Comparison of ENCODE assay signal across 22 mouse cellular contexts in the genomic region with DNA sequence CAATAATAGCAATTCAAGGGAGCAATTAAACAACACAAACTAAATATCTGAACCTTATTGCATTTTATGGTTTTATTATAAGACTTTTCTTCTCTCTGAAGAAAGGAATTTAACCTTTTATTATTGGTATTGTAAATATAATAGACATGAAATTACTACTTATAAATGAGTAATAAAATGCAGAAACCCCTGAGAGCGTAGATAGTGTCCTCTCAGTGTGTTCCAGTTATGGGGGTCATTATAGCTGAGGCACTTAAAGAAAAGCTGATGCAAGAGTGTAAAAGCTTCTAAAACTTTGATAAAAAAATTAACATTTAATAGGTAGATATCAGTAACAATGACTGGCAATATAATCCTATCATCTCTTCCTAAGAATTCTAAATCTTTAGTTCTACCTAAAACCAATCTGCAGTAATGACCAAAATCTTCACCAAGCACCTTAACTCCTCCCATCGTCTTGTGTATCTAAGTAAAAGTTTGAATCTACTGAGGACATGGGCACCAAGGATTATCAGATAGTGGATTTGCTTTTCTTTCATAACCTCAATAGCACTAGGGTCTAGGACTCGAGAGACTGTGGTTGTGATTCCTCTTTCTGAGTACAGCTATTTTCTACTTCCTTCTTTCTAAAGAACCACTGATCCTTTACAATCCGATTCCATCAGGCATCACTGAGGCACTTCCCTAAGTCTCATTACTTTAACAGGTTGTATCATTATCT. TPM values are rescaled to one million over a fixed set of nuclear protein-coding genes. Genes with fewer than 3 reads are reported as not detected.
DNase-seq lines count a peak whose midpoint lies in the region; ATAC-seq and TF ChIP-seq lines count a peak whose summit lies in the region.
"Had no signal": no experiment of that assay in that cellular context is flagged by ENCODE, and none has a peak within 500 bp of the region (broad histone marks: within the 10 kb centered on the region; RNA-seq: fewer than 3 reads in every experiment).

No protein-coding gene starts in this region.

- WGBS in intestine, embryonic 15.5 days: 63% methylated on average over 4 of the region's 4 CpGs
- 39% methylated on average over 4 of the region's 4 CpGs for WGBS in intestine, postnatal 0 days
- 62% methylated on average over 4 of the region's 4 CpGs for WGBS in intestine, embryonic 16.5 days
- 82% methylated on average over 4 of the region's 4 CpGs for whole genome bisulfite sequencing in midbrain, embryonic 14.5 days
- WGBS in hindbrain, embryonic 12.5 days: 88% methylated on average over 4 of the region's 4 CpGs

- H3K4me3 ChIP-seq in intestine, embryonic 15.5 days (replicated peaks): no peak overlapping the region
- no peak overlapping the region for H3K4me3 ChIP-seq in intestine, postnatal 0 days (ENCODE audit: low read depth, low read length)
- no peak overlapping the region for H3K4me3 ChIP-seq in intestine, embryonic 16.5 days (ENCODE audit: low read length)
- no peak overlapping the region for H3K4me3 ChIP-seq in midbrain, embryonic 14.5 days (replicated peaks; ENCODE audit: low read depth, low read length)
- H3K4me3 ChIP-seq in hindbrain, embryonic 12.5 days: no peak overlapping the region

- no peak overlapping the region for H3K27ac ChIP-seq in intestine, embryonic 15.5 days
- H3K27ac ChIP-seq in intestine, postnatal 0 days (ENCODE audit: low read depth, low read length): no peak overlapping the region
- no peak overlapping the region for H3K27ac ChIP-seq in intestine, embryonic 16.5 days (ENCODE audit: low read length)
- H3K27ac ChIP-seq in midbrain, embryonic 14.5 days (replicated peaks; ENCODE audit: low read depth, low read length): no peak overlapping the region
- no peak overlapping the region for H3K27ac ChIP-seq in hindbrain, embryonic 12.5 days

- DNase-seq in A20 (ENCODE audit: low read depth, low spot score): peak; percentile 7
- DNase-seq in midbrain, embryonic 14.5 days: no peak
- DNase-seq: adrenal gland, adult 2 months; adrenal gland, adult 8-10 months; adrenal gland, postnatal 10 days; adrenal gland, postnatal 14 days; adrenal gland, postnatal 25 days; adrenal gland, postnatal 36 days; B cell, adult 2 months; cerebellum, adult 11 months; cerebellum, adult 11-12 months; cerebellum, adult 18-20 months; cerebellum, adult 2 months had no signal

- no peak overlapping the region for H3K4me2 ChIP-seq in intestine, embryonic 15.5 days (replicated peaks)
- no peak overlapping the region for H3K4me2 ChIP-seq in intestine, postnatal 0 days (replicated peaks; ENCODE audit: low read depth)
- no peak overlapping the region for H3K4me2 ChIP-seq in intestine, embryonic 16.5 days (ENCODE audit: low read depth, low read length)
- H3K4me2 ChIP-seq in midbrain, embryonic 14.5 days (ENCODE audit: low read length): no peak overlapping the region
- no peak overlapping the region for H3K4me2 ChIP-seq in hindbrain, embryonic 12.5 days (replicated peaks)

- no peak overlapping the region for H3K9ac ChIP-seq in intestine, embryonic 15.5 days
- no peak overlapping the region for H3K9ac ChIP-seq in intestine, postnatal 0 days (ENCODE audit: low read depth, low read length)
- no peak overlapping the region for H3K9ac ChIP-seq in intestine, embryonic 16.5 days (ENCODE audit: low read depth, low read length)
- H3K9ac ChIP-seq in midbrain, embryonic 14.5 days (replicated peaks; ENCODE audit: low read length): no peak overlapping the region
- no peak overlapping the region for H3K9ac ChIP-seq in hindbrain, embryonic 12.5 days

- no peaks in the 10 kb centered on the region for H3K9me3 ChIP-seq in intestine, embryonic 15.5 days
- H3K9me3 ChIP-seq in intestine, postnatal 0 days (ENCODE audit: control insufficient read depth): no peaks in the 10 kb centered on the region
- no peaks in the 10 kb centered on the region for H3K9me3 ChIP-seq in intestine, embryonic 16.5 days (ENCODE audit: control insufficient read depth, low read length)
- no peaks in the 10 kb centered on the region for H3K9me3 ChIP-seq in midbrain, embryonic 14.5 days (ENCODE audit: control insufficient read depth, low read length)
- no peaks in the 10 kb centered on the region for H3K9me3 ChIP-seq in hindbrain, embryonic 12.5 days (replicated peaks)

- peak; percentile 89 for ATAC-seq in intestine, embryonic 15.5 days
- ATAC-seq in intestine, postnatal 0 days: no peak
- peak; percentile 93 for ATAC-seq in intestine, embryonic 16.5 days
- ATAC-seq in midbrain, embryonic 14.5 days (ENCODE audit: low FRiP score, low TSS enrichment): no peak
- ATAC-seq in hindbrain, embryonic 12.5 days (ENCODE audit: low FRiP score): no peak
- ATAC-seq: activated CD4-positive, CD25-positive, alpha-beta regulatory T cell, adult 4 months; CD4-positive, CD25-positive, alpha-beta regulatory T cell, adult 4 months; Patski had no signal

- no peaks in the 10 kb centered on the region for H3K4me1 ChIP-seq in intestine, embryonic 15.5 days (replicated peaks)
- H3K4me1 ChIP-seq in intestine, postnatal 0 days (replicated peaks; ENCODE audit: control insufficient read depth, insufficient read depth, low read length): no peaks in the 10 kb centered on the region
- H3K4me1 ChIP-seq in intestine, embryonic 16.5 days (ENCODE audit: control insufficient read depth, insufficient read depth, low read length): no peaks in the 10 kb centered on the region
- H3K4me1 ChIP-seq in midbrain, embryonic 14.5 days (ENCODE audit: control insufficient read depth, insufficient read depth, low read length): no peaks in the 10 kb centered on the region
- H3K4me1 ChIP-seq in hindbrain, embryonic 12.5 days: no peaks in the 10 kb centered on the region

- no peaks in the 10 kb centered on the region for H3K36me3 ChIP-seq in intestine, embryonic 15.5 days
- no peaks in the 10 kb centered on the region for H3K36me3 ChIP-seq in intestine, postnatal 0 days (ENCODE audit: control insufficient read depth, insufficient read depth)
- no peaks in the 10 kb centered on the region for H3K36me3 ChIP-seq in intestine, embryonic 16.5 days (ENCODE audit: control insufficient read depth, insufficient read depth, low read length)
- no peaks in the 10 kb centered on the region for H3K36me3 ChIP-seq in midbrain, embryonic 14.5 days (ENCODE audit: control insufficient read depth, insufficient read depth, low read length)
- no peaks in the 10 kb centered on the region for H3K36me3 ChIP-seq in hindbrain, embryonic 12.5 days
- H3K36me3 ChIP-seq: G1E had no signal

- TF ChIP-seq CTCF in intestine, postnatal 0 days (IDR thresholded peaks at IDR 0.05; ENCODE audit: low read depth): no peak

- H3K27me3 ChIP-seq in intestine, embryonic 15.5 days (replicated peaks): no peaks in the 10 kb centered on the region
- H3K27me3 ChIP-seq in intestine, postnatal 0 days (replicated peaks; ENCODE audit: control insufficient read depth, insufficient read depth, low read length): no peaks in the 10 kb centered on the region
- H3K27me3 ChIP-seq in intestine, embryonic 16.5 days (replicated peaks; ENCODE audit: control insufficient read depth, insufficient read depth, low read length): no peaks in the 10 kb centered on the region
- H3K27me3 ChIP-seq in midbrain, embryonic 14.5 days (ENCODE audit: control insufficient read depth, insufficient read depth, low read length): no peaks in the 10 kb centered on the region
- no peaks in the 10 kb centered on the region for H3K27me3 ChIP-seq in hindbrain, embryonic 12.5 days
- H3K27me3 ChIP-seq: CH12.LX, Patski had no signal

RNA-seq across cellular contexts. Expression of a gene that starts 51.3 kb away (rescaled TPM):
- 0.04 and 0.05 TPM in 2 replicates for polyA plus RNA-seq in intestine, embryonic 15.5 days (2015; fragmentation: Nextera tagmentation; extraction: Ambion mirVana)
- not detected in 2 replicates for polyA plus RNA-seq in intestine, postnatal 0 days (2015; fragmentation: Nextera tagmentation; extraction: Ambion mirVana)
- 0.02 TPM in 2 replicates for polyA plus RNA-seq in intestine, embryonic 16.5 days (2015; fragmentation: Nextera tagmentation; extraction: Ambion mirVana)
- 0.38 and 0.43 TPM in 2 replicates for polyA plus RNA-seq in midbrain, embryonic 14.5 days (2014; fragmentation: Nextera tagmentation; extraction: Ambion mirVana)
- polyA plus RNA-seq in hindbrain, embryonic 12.5 days (2016; fragmentation: Nextera tagmentation; extraction: Ambion mirVana): 0.09 and 0.14 TPM in 2 replicates
- polyA plus RNA-seq: activated CD4-positive, CD25-positive, alpha-beta regulatory T cell, adult 4 months; CD4-positive, CD25-positive, alpha-beta regulatory T cell, adult 4 months; G1E had no signal

Comparison
In these comparisons a context has a peak if more than half of its experiments do, and no peak if none do; other contexts are left out.
1. ATAC-seq: peak in intestine, embryonic 15.5 days (single experiment) and intestine, embryonic 16.5 days (single experiment); none in intestine, postnatal 0 days (single experiment), midbrain, embryonic 14.5 days (single experiment) and hindbrain, embryonic 12.5 days (single experiment).